Mouse (Mus musculus) adrenal gland (tissue): Measurements from ENCODE around the gene Tmem270.
"Not testable (repeated sequence)": the region's sequence is repeated elsewhere in the genome, so short reads cannot be mapped to it uniquely, and the experiment has no call there.

ENCODE experiments used
- intact Hi-C: fragments of 180-260 bp; cut with DNase I; formaldehyde crosslinking; loops from one replicate; pipeline ENCODE4 v1.15.1; 2025
- long read RNA-seq, 2 experiments: library from polyadenylated mRNA; unstranded; transcript quantifications; one replicate each; pipeline ENCODE4 v2.0.0; 2020; ENCODE audit warnings: borderline replicate concordance in 1 of 2; ENCODE audit not compliant: insufficient replicate concordance in 1 of 2

The Tmem270 gene
- long read RNA-seq, experiment 1 = 0 reads
- long read RNA-seq, experiment 2 = 0 reads

- intact Hi-C loops = loop anchor here (1.0 kb wide), 1 partner anchor 59 kb away; no protein-coding TSS in a partner anchor
Measured at GRCm38 (mm10) chr5:134906633-134907032, at the start of gene Tmem270. TSS of gene Tmem270 (minus strand) at chr5:134906733.

- intact Hi-C loops = no loop called here
Measured at GRCm38 (mm10) chr5:134955491-134955890, 49.0 kb upstream of the Tmem270 start.

- intact Hi-C loops = no loop called here
Measured at GRCm38 (mm10) chr5:134951053-134951884, 44.7 kb upstream of the Tmem270 start.

GRCm38 (mm10) chr5:134948085-134948439 lies 41.5 kb upstream of the Tmem270 start:
- intact Hi-C loops = no loop called here

- intact Hi-C loops = no loop called here
Measured at GRCm38 (mm10) chr5:134947420-134948084, 41.0 kb upstream of the Tmem270 start.

GRCm38 (mm10) chr5:134946857-134947255 lies 40.3 kb upstream of the Tmem270 start, which contains the start of gene Cldn4:
TSS of gene Cldn4 (minus strand) at chr5:134946934.
- intact Hi-C loops = no loop called here

GRCm38 (mm10) chr5:134946063-134946856 lies 39.7 kb upstream of the Tmem270 start:
- intact Hi-C loops = no loop called here

GRCm38 (mm10) chr5:134945266-134945959 lies 38.9 kb upstream of the Tmem270 start:
- intact Hi-C loops = no loop called here

GRCm38 (mm10) chr5:134944179-134944578 lies 37.6 kb upstream of the Tmem270 start:
- intact Hi-C loops = no loop called here

GRCm38 (mm10) chr5:134942740-134943139 lies 36.2 kb upstream of the Tmem270 start:
- intact Hi-C loops = no loop called here

- intact Hi-C loops = no loop called here
Measured at GRCm38 (mm10) chr5:134941472-134942209, 35.1 kb upstream of the Tmem270 start.

GRCm38 (mm10) chr5:134939554-134939953 lies 33.0 kb upstream of the Tmem270 start:
- intact Hi-C loops = not testable (repeated sequence)

GRCm38 (mm10) chr5:134939069-134939468 lies 32.5 kb upstream of the Tmem270 start:
- intact Hi-C loops = no loop called here

GRCm38 (mm10) chr5:134936626-134937185 lies 30.2 kb upstream of the Tmem270 start:
- intact Hi-C loops = no loop called here

GRCm38 (mm10) chr5:134936051-134936450 lies 29.5 kb upstream of the Tmem270 start:
- intact Hi-C loops = no loop called here

GRCm38 (mm10) chr5:134934666-134935065 lies 28.1 kb upstream of the Tmem270 start:
- intact Hi-C loops = no loop called here

GRCm38 (mm10) chr5:134933686-134934085 lies 27.2 kb upstream of the Tmem270 start:
- intact Hi-C loops = not testable (repeated sequence)

GRCm38 (mm10) chr5:134933281-134933680 lies 26.7 kb upstream of the Tmem270 start:
- intact Hi-C loops = no loop called here

- intact Hi-C loops = loop anchor here (1.0 kb wide), 1 partner anchor 32 kb away; no protein-coding TSS in a partner anchor
Measured at GRCm38 (mm10) chr5:134932903-134933276, 26.4 kb upstream of the Tmem270 start.
